Mouse (Mus musculus) frontal cortex, postnatal 36 days (tissue): Measurements from ENCODE around the gene Sobp.

ENCODE experiments used
- DNase-seq, 2 experiments: peaks; one replicate each; pipeline ENCODE4 v3.0.0; 2022; ENCODE audit warnings: low spot score in 2 of 2

Sobp gene

DNA sequence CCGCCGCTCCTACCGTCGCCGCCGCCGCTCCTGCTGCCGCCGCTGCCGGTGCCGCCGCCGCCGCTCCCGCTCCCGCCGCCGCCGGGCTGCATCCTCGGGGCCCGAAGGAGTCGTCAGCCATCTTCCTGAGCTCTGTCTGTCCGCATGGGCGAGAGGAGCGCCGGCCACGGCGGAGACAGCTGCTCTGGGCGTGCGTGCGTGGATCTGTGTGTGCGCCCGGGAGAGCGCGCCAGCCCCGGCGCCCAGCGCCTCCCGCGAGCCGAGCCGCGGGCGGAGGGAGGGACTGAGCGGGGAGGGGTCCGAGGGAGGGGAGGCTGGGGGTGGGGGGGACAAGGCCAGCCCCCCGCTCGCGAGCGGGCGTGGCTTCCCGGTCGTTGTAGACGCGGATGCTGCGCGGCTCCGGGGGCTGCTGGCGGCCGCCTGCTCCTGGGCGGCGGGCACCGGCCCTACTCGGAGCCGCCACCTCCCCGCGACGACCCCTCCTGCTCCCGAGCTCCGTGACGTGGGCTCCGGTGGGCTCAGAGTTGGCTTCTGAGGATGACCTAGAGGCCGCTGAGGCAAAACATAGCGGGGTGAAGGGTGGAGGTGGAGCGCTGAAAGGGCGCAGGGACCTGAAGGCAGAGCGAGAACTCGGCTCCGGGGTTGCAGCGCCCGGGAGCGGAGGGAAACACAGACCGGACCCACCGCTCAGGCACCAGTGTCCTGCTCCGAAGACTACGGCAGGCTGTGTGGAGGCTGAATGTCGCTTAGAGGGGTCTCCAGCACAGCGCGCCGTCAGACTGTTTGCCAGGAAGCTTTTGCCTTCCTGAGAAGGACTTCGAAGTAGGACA, at the start of gene Sobp, which contains the start of gene 9030612E09Rik:
Sobp (minus strand) TSS at position 205 of the 830 bp plus-strand sequence.
9030612E09Rik (plus strand) TSS at position 379 of the 830 bp plus-strand sequence.
- DNase-seq: peak; percentile 73 to 79

DNA sequence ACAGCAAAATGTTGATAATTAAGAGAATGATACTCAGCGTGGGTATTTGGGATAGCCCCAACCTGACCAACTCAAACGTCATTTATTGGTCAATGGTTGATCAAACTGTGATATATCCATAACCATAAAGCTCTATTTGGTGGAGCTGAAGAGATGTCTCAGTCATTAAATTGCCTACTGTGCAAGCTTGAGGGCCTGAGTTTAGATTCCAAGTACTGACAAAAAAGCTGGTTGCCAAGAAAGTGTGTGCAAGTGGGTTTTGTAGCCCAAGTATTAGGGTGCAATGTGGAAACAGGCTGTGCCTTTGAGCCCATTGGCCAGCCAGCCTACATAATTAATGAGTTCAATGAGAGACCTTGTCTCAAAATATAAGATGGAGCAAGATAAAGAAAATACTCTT, 49.1 kb upstream of the Sobp start:
- DNase-seq: no peak

GRCm38 (mm10) chr10:43221659-43222058, 47.3 kb upstream of the Sobp start:
- no peak for DNase-seq

GRCm38 (mm10) chr10:43220910-43221625, 46.7 kb upstream of the Sobp start, which contains the start of gene Pdss2:
Gene Pdss2, plus strand, starts transcription at chr10:43221486.
- peak; percentile 94 to 95 for DNase-seq

- DNase-seq: peak in 1 of 2 experiments; percentile 6
These were observed 46.1 kb upstream of the Sobp start for GRCm38 (mm10) chr10:43220479-43220878.

GRCm38 (mm10) chr10:43217361-43217900, 43.1 kb upstream of the Sobp start:
- DNase-seq: no peak

DNA sequence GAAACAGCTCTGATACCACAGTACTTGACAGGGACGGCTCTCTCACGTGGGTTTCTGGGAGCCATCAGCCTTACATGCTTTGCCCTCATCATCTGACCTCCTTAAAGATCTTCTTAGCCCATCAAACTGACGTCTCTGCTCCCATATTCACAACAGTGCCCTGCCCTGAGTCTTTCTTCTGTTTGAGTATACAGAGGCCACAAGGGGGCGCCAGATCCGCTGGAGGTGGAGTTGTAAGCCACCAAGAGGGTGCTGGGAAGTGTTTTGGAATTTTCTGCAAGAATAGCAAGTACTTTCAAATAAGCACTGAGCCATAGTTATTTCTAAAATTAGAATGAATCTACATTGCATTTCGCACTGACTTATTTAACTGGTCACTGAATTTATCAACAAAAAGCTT, 37.5 kb upstream of the Sobp start:
- DNase-seq: no peak

DNA sequence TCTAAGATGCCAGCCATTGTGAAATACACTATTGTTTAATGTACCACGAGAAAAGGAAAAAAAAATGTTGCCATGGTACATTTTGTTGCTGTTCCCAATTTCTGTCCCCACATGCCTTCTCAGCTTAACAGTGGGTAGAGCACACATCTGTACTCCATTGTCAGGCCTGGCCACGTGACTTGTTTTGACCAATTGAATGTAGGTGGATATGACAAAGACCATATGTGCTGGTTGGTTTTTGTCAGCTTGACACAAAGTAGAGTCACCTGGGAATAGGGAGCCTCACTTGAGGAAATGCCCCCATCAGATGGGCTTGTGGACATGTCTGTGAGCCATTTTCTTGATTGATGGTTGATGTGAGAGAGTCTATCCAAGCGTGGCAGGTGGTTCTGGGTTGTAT, 29.5 kb upstream of the Sobp start:
- DNase-seq: no peak

- no peak for DNase-seq
These were observed 25.9 kb upstream of the Sobp start for GRCm38 (mm10) chr10:43200206-43200605.

DNA sequence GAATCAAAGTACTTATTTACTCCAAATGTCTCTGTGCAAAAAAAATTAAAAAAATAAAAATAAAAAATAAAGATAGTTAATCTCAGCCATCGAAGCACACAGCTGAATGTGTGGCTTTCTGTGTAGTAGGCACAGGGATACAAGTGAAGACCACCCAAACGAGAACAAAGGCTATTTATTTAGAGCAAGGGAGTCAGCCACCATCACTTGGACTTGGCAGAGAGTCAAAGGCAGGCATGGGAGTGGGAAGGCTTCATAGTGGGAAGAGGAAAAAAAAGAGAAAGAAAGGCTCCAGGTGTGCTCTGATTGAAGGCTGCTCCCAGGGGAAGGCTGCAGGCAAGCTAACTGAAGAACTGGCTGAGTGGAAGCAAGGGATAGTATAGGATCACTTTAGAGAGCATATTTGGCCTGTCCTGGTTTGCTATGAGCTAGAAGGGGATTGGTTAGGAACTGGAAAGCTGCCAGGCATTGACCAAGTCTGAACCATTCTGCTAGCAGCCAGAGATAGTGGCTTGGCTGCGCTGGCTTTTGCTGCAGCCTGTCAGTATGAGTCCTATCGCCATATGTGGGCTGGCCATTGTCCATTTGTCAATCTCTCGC, 6.1 kb upstream of the Sobp start:
- DNase-seq: no peak

GRCm38 (mm10) chr10:43175156-43175601, 849 bp upstream of the Sobp start:
- peak; percentile 41 to 53 for DNase-seq

- DNase-seq: no peak
These were observed 453 bp downstream of the Sobp start for GRCm38 (mm10) chr10:43173828-43174325.

DNA sequence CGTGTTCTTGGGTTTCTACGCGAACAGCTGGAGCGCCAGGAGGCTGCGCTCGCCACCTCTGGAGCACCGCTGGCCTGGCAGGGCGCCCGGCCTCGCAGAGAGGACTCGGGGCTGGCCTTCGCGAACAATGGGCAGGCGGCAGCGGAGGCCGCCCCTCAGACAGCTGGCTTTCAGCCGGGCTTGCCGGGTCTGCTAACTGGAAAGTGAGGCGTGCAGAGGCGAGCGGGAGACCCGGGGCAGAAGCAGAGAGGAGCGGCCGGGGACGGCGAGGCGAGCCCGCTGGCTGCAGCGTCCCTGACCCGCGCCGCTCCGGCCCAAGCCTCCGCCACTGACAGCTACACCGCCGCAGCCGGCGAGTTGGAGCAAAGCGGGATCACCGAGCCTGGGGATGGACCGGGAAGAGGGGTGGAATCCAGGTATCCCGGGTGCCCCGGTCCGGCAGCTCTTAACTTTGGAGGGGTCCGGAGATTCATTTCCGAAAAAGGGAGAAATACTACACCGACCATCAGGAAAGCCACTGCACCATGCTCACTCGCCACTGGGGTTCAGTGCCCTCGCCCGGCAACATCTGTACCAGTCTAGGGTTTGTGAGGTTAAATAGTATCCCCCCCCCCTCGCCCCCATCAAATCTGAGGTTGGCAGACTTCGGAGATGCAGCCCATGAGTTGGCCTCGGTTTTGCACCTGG, 1.0 kb downstream of the Sobp start:
- DNase-seq: peak; percentile 47 to 55

GRCm38 (mm10) chr10:43172554-43172953, 1.8 kb downstream of the Sobp start:
- DNase-seq: no peak

DNA sequence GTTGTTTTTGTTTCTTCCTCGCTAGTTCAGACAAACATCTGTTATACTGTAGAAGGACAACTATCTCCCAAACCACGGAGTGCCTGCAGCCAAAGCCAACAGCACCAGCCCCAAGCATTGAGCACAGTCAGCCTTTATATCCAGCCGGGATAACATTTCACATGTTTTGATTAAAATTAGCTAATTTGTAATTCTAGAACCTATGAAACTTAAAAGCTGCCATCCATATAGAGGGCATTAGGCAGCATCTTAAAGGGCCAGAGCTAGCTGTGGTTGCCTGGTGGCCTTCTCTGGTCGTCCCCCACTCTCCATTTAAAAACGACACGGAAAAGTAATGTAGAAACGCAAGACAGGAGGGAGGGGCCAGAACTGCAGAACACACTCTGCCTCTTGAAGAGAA, 2.3 kb downstream of the Sobp start:
- DNase-seq: no peak

DNA sequence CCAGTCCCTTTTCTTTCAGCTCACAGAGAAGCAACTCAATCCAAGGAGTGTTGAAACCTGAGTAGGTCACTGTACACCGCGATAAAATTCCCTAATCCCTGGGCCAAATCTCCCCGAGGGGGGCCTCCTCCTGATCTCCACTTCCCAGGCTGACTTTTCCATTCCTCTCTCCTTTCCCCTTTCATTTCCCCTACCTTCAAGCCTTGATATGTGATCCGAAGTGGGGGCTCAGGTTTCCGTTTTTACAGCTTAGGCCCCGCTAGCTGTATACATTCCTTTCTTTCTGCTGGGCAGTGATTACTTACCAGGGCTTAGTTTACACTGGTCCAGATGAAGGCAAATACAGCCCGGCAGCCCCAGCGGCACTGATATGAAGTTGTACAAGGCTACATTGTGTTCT, 3.2 kb downstream of the Sobp start:
- peak in 1 of 2 experiments; percentile 12 for DNase-seq

DNA sequence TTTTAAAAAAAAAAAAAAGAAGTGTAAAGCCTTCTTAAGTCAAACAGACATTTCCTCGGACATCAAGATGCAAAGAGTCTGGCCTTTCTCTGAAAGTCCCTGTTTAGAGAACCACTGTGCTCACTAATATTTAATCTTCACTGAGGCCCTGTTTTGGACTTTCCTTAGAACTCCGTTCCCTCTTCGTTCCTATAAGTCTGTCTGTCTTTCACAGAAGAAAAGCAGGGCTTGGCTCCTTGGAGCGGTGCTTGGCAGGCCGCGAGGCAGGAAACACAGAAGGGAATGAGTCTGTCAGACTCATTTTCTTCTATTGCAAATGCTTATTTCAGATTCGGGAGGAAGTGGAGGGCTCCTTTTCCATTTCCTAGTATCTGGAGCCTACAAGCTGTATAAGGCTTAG, 5.5 kb downstream of the Sobp start:
- no peak for DNase-seq

DNA sequence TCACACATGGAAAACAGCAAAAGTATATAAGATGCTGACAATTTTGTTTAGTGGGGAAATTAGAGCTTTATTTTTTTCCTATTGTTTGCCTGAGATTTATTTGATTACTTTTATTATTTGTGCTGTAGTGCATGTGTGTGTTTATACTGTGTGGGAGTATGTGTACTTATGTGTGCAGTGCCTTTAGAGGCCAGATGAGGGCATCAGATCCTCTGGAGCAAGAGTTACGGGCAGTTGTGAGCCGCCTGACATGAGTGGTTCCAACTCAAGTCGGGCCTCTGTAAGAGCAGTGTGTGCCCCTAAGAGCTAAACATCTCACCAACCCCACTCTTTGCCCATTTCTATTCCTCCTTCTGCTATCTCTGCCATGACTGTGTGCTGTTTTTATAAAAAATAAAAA, 7.5 kb downstream of the Sobp start:
- no peak for DNase-seq

- no peak for DNase-seq
These were observed 8.2 kb downstream of the Sobp start for GRCm38 (mm10) chr10:43166146-43166545.

- DNase-seq: no peak
These were observed 9.9 kb downstream of the Sobp start for GRCm38 (mm10) chr10:43164406-43164805.

- DNase-seq: no peak
These were observed 12.0 kb downstream of the Sobp start for GRCm38 (mm10) chr10:43162318-43162717.
